Mouse (Mus musculus): Measurements from ENCODE around the gene Ptprd. TPM values are rescaled to one million over a fixed set of nuclear protein-coding genes. Genes with fewer than 3 reads are reported as not detected.

Gene Ptprd
- polyA plus RNA-seq, 1 experiment from 2014 or later: 41.8 TPM

GRCm38 (mm10) chr4:76190788-76191187, 2021.0 kb downstream of the Ptprd start:
- 32% methylated on average over 1 of the region's 1 CpGs for WGBS
- no peak for ATAC-seq (ENCODE audit: insufficient number of reproducible peaks, insufficient read depth, low FRiP score, low TSS enrichment)
- H3K4me3 ChIP-seq: no peak overlapping the region

GRCm38 (mm10) chr4:76183095-76183494, 2028.7 kb downstream of the Ptprd start:
- no peaks in the 10 kb centered on the region for H3K9me3 ChIP-seq

More at GRCm38 (mm10) chr4:76190788-76191187, 2021.0 kb downstream of the Ptprd start:
- Histone ChIP-seq H3K4me1 (no peaks in the 10 kb centered on the region), H3K9me3 (no peaks in the 10 kb centered on the region), H3K9ac (no peak overlapping the region), H3K36me3 (no peaks in the 10 kb centered on the region), H3K27ac (no peak overlapping the region), H3K27me3 (no peaks in the 10 kb centered on the region), H3K4me2 (replicated peaks) (no peak overlapping the region)

GRCm38 (mm10) chr4:76179497-76179896, 2032.3 kb downstream of the Ptprd start:
- H3K9ac ChIP-seq: no peak overlapping the region
- H3K4me1 ChIP-seq: no peaks in the 10 kb centered on the region
- no peaks in the 10 kb centered on the region for H3K27me3 ChIP-seq
- ATAC-seq (ENCODE audit: insufficient number of reproducible peaks, insufficient read depth, low FRiP score, low TSS enrichment): no peak
- no peak overlapping the region for H3K27ac ChIP-seq
- no peaks in the 10 kb centered on the region for H3K36me3 ChIP-seq
- H3K4me3 ChIP-seq: no peak overlapping the region
- no peak overlapping the region for H3K4me2 ChIP-seq (replicated peaks)
- no peaks in the 10 kb centered on the region for H3K9me3 ChIP-seq
- 59% methylated on average over 8 of the region's 8 CpGs for WGBS

More at GRCm38 (mm10) chr4:76183095-76183494, 2028.7 kb downstream of the Ptprd start:
- H3K36me3 ChIP-seq: no peaks in the 10 kb centered on the region
- H3K4me1 ChIP-seq: no peaks in the 10 kb centered on the region
- H3K4me2 ChIP-seq (replicated peaks): no peak overlapping the region
- H3K27me3 ChIP-seq: no peaks in the 10 kb centered on the region
- 87% methylated on average over 3 of the region's 3 CpGs for WGBS
- H3K4me3 ChIP-seq: no peak overlapping the region
- no peak overlapping the region for H3K9ac ChIP-seq
- H3K27ac ChIP-seq: no peak overlapping the region
- no peak for ATAC-seq (ENCODE audit: insufficient number of reproducible peaks, insufficient read depth, low FRiP score, low TSS enrichment)

GRCm38 (mm10) chr4:76175086-76175485, 2036.7 kb downstream of the Ptprd start:
- Histone ChIP-seq H3K36me3 (no peaks in the 10 kb centered on the region), H3K27me3 (no peaks in the 10 kb centered on the region), H3K4me3 (no peak overlapping the region), H3K4me2 (replicated peaks) (no peak overlapping the region), H3K9me3 (no peaks in the 10 kb centered on the region), H3K4me1 (no peaks in the 10 kb centered on the region), H3K9ac (no peak overlapping the region), H3K27ac (no peak overlapping the region)
- WGBS: 79% methylated on average over 1 of the region's 1 CpGs
- no peak for ATAC-seq (ENCODE audit: insufficient number of reproducible peaks, insufficient read depth, low FRiP score, low TSS enrichment)

- Histone ChIP-seq H3K36me3 (no peaks in the 10 kb centered on the region), H3K27me3 (no peaks in the 10 kb centered on the region), H3K4me3 (no peak overlapping the region), H3K4me2 (replicated peaks) (no peak overlapping the region), H3K27ac (no peak overlapping the region), H3K4me1 (no peaks in the 10 kb centered on the region), H3K9ac (no peak overlapping the region), H3K9me3 (no peaks in the 10 kb centered on the region)
- no peak for ATAC-seq (ENCODE audit: insufficient number of reproducible peaks, insufficient read depth, low FRiP score, low TSS enrichment)
- 79% methylated on average over 1 of the region's 1 CpGs for WGBS
Measured at GRCm38 (mm10) chr4:76155750-76156149, 2056.0 kb downstream of the Ptprd start.

- WGBS: 50% methylated on average over 2 of the region's 2 CpGs
- H3K27me3 ChIP-seq: no peaks in the 10 kb centered on the region
- H3K4me1 ChIP-seq: no peaks in the 10 kb centered on the region
- no peak overlapping the region for H3K4me2 ChIP-seq (replicated peaks)
- H3K9ac ChIP-seq: no peak overlapping the region
- H3K27ac ChIP-seq: no peak overlapping the region
- no peak for ATAC-seq (ENCODE audit: insufficient number of reproducible peaks, insufficient read depth, low FRiP score, low TSS enrichment)
- H3K4me3 ChIP-seq: no peak overlapping the region
- no peaks in the 10 kb centered on the region for H3K9me3 ChIP-seq
- no peaks in the 10 kb centered on the region for H3K36me3 ChIP-seq
Measured at GRCm38 (mm10) chr4:76154190-76154589, 2057.6 kb downstream of the Ptprd start.

- Histone ChIP-seq H3K4me3 (no peak overlapping the region), H3K4me2 (replicated peaks) (no peak overlapping the region), H3K4me1 (no peaks in the 10 kb centered on the region), H3K27ac (no peak overlapping the region), H3K9me3 (no peaks in the 10 kb centered on the region), H3K27me3 (no peaks in the 10 kb centered on the region), H3K36me3 (no peaks in the 10 kb centered on the region), H3K9ac (no peak overlapping the region)
- no peak for ATAC-seq (ENCODE audit: insufficient number of reproducible peaks, insufficient read depth, low FRiP score, low TSS enrichment)
- WGBS: 88% methylated on average over 4 of the region's 4 CpGs
Measured at GRCm38 (mm10) chr4:76144925-76145324, 2066.8 kb downstream of the Ptprd start.

GRCm38 (mm10) chr4:76144333-76144732, 2067.4 kb downstream of the Ptprd start:
- no peak for ATAC-seq (ENCODE audit: insufficient number of reproducible peaks, insufficient read depth, low FRiP score, low TSS enrichment)
- no peaks in the 10 kb centered on the region for H3K9me3 ChIP-seq
- H3K27me3 ChIP-seq: no peaks in the 10 kb centered on the region
- 88% methylated on average over 2 of the region's 2 CpGs for WGBS
- H3K4me3 ChIP-seq: no peak overlapping the region
- H3K36me3 ChIP-seq: no peaks in the 10 kb centered on the region
- H3K4me1 ChIP-seq: no peaks in the 10 kb centered on the region
- no peak overlapping the region for H3K27ac ChIP-seq
- H3K9ac ChIP-seq: no peak overlapping the region
- H3K4me2 ChIP-seq (replicated peaks): no peak overlapping the region

GRCm38 (mm10) chr4:76137901-76138300, 2073.9 kb downstream of the Ptprd start:
- Histone ChIP-seq H3K9ac (no peak overlapping the region), H3K4me1 (no peaks in the 10 kb centered on the region), H3K9me3 (no peaks in the 10 kb centered on the region), H3K27ac (no peak overlapping the region), H3K36me3 (no peaks in the 10 kb centered on the region), H3K27me3 (no peaks in the 10 kb centered on the region), H3K4me3 (no peak overlapping the region), H3K4me2 (replicated peaks) (no peak overlapping the region)
- ATAC-seq (ENCODE audit: insufficient number of reproducible peaks, insufficient read depth, low FRiP score, low TSS enrichment): no peak
- WGBS: 69% methylated on average over 3 of the region's 3 CpGs

- no peaks in the 10 kb centered on the region for H3K4me1 ChIP-seq
Measured at GRCm38 (mm10) chr4:76136625-76137024, 2075.1 kb downstream of the Ptprd start.

GRCm38 (mm10) chr4:76091845-76092244, 2119.9 kb downstream of the Ptprd start:
- Histone ChIP-seq H3K27me3 (no peaks in the 10 kb centered on the region), H3K4me2 (replicated peaks) (no peak overlapping the region), H3K36me3 (peaks cover 10% of the 10 kb centered on the region; the same call in 1 of the 2 replicates), H3K9ac (no peak overlapping the region), H3K4me3 (no peak overlapping the region), H3K27ac (no peak overlapping the region), H3K9me3 (no peaks in the 10 kb centered on the region), H3K4me1 (no peaks in the 10 kb centered on the region)
- WGBS: 88% methylated on average over 4 of the region's 4 CpGs
- ATAC-seq (ENCODE audit: insufficient number of reproducible peaks, insufficient read depth, low FRiP score, low TSS enrichment): no peak

More at GRCm38 (mm10) chr4:76136625-76137024, 2075.1 kb downstream of the Ptprd start:
- H3K9ac ChIP-seq: no peak overlapping the region
- no peak overlapping the region for H3K4me2 ChIP-seq (replicated peaks)
- no peaks in the 10 kb centered on the region for H3K9me3 ChIP-seq
- no peak for ATAC-seq (ENCODE audit: insufficient number of reproducible peaks, insufficient read depth, low FRiP score, low TSS enrichment)
- H3K27ac ChIP-seq: no peak overlapping the region
- 83% methylated on average over 14 of the region's 14 CpGs for WGBS
- H3K36me3 ChIP-seq: no peaks in the 10 kb centered on the region
- no peak overlapping the region for H3K4me3 ChIP-seq
- no peaks in the 10 kb centered on the region for H3K27me3 ChIP-seq

- H3K27ac ChIP-seq: no peak overlapping the region
- no peak overlapping the region for H3K4me2 ChIP-seq (replicated peaks)
- no peak overlapping the region for H3K9ac ChIP-seq
- ATAC-seq (ENCODE audit: insufficient number of reproducible peaks, insufficient read depth, low FRiP score, low TSS enrichment): no peak
- H3K4me3 ChIP-seq: no peak overlapping the region
- peaks cover 18% of the 10 kb centered on the region; the same call in 1 of the 2 replicates for H3K36me3 ChIP-seq
- no peaks in the 10 kb centered on the region for H3K4me1 ChIP-seq
- no peaks in the 10 kb centered on the region for H3K27me3 ChIP-seq
- no peaks in the 10 kb centered on the region for H3K9me3 ChIP-seq
Measured at GRCm38 (mm10) chr4:76089866-76090265, 2121.9 kb downstream of the Ptprd start.

- no peaks in the 10 kb centered on the region for H3K4me1 ChIP-seq
- ATAC-seq (ENCODE audit: insufficient number of reproducible peaks, insufficient read depth, low FRiP score, low TSS enrichment): no peak
- peaks cover 5% of the 10 kb centered on the region; the same call in 1 of the 2 replicates for H3K36me3 ChIP-seq
- no peak overlapping the region for H3K4me3 ChIP-seq
- H3K4me2 ChIP-seq (replicated peaks): no peak overlapping the region
- H3K9ac ChIP-seq: no peak overlapping the region
- no peaks in the 10 kb centered on the region for H3K27me3 ChIP-seq
- H3K9me3 ChIP-seq: no peaks in the 10 kb centered on the region
- WGBS: 100% methylated on average over 1 of the region's 1 CpGs
- H3K27ac ChIP-seq: no peak overlapping the region
Measured at GRCm38 (mm10) chr4:76076051-76076450, 2135.7 kb downstream of the Ptprd start.
